Mouse (Mus musculus): ENCODE data around the gene Drc1. TPM values are rescaled to one million over a fixed set of nuclear protein-coding genes. Genes with fewer than 3 reads are reported as not detected.
A peak's percentile ranks its signal among the peaks of the same experiment; 100 is the strongest.

Drc1 gene
- under 1 TPM in 1 of 2 experiments, not detected in 1; 0.49 TPM for total RNA-seq (2021)
- long read RNA-seq, experiment 1: 0 reads
- long read RNA-seq, experiment 2: 0 reads

GRCm38 (mm10) chr5:30281291-30281732 is at the start of gene Drc1:
Gene Drc1, plus strand, starts transcription at chr5:30281388.
- DNase-seq: peak; percentile 19 to 54

GRCm38 (mm10) chr5:30231891-30232270 is 49.3 kb upstream of the Drc1 start:
- no peak for DNase-seq

DNA sequence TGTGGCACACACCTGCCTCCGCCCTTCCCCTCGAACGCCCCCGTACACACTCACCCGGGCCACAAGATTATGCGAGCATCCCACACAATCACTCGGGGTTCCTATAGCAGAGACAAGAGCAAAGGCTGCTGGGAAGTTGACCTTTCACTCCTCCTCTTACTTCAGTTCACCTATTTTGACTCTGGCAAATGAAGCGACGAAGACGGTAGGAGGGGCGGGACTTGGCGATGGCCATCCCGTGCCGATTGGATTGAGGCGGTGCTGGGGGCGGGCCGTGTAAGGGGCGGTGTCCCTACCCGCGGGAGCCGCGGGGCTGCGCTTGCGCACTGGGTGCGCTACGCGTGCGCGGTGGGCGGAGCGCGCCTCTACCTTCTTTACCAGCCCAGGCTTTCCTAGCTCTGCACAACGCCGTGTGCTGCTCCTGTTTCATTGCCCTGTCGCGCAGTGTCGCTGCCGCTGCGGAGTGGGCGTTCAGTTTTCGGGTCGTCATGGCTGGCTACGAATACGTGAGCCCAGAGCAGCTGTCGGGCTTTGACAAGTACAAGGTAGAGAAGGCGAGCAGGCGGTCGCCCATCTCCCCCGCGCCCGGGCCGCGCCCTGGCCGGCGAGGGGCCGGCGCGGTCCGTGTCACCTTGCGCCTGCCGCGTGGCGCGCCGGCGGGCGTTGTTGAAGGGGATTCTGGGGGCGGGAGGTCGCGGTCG is 48.8 kb upstream of the Drc1 start, which contains the start of gene Selenoi:
Gene Selenoi (plus strand): TSS at position 311 of the 701 bp plus-strand sequence.
- DNase-seq: peak; percentile 99

DNA sequence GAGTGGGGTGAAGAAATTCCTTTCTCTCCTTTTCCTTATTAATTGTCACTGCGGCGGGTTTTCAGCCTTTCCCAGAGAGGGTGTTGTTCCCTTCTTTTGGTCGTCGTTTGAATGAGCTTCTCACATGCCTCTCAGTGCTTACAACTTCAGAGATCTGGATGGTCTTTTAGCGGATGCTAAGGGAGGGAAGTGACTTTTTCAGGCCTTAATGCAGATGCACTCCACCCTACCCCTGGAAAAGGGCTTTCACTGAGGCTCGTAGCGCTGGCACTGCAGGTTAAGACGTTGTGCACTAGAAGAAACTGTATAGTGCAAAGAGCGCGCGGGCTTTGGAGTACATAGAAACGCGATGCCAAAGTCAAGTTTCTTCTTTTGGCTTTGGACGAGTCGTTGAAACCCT is 48.1 kb upstream of the Drc1 start:
- DNase-seq: no peak

DNA sequence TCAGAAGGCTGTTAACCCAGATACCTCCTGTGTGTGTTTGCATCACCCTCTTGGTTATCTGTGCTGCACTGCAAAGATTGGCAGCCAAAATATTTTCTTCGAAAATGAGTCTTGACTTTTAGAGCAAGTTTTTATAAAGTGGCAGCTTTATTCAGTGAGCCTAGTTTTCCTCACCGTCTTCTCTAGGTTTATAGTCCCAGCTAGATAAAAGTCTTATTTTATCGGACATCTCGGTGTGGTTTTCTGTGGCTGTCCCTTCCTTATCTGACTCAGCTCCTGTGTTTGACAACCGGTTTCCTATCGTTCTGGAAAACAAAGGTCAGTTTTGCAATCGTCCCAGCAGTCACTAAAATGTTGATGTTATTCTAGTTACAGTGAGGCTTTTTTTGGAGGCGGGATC is 47.2 kb upstream of the Drc1 start:
- DNase-seq: no peak

DNA sequence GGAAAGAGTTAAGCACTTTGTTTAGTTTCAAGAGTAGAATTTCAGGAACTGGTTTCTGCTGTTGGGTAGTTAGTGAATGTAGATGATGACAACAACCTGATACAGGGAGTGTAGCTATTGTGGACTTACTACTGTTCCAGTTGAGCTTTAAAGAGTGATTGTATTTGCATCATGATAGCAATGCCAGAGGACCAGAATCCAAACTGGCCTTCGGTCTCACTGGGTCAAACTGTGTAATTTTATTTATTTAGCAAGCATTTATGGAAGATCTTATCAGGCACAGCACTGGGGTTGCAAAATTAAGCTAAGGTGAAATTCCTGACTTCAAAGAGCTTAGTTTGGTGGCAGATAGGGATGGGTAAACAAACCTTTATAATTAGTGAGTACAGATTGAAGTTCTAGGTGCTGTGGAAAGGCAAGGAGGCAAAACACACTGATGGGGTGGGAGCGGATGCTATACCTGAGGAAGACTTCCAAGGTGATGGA is 45.5 kb upstream of the Drc1 start:
- no peak for DNase-seq

GRCm38 (mm10) chr5:30238533-30238932 is 42.7 kb upstream of the Drc1 start:
- no peak for DNase-seq

- DNase-seq: no peak
Measured at GRCm38 (mm10) chr5:30240552-30240951, 40.6 kb upstream of the Drc1 start.

- no peak for DNase-seq
Measured at GRCm38 (mm10) chr5:30242410-30242809, 38.8 kb upstream of the Drc1 start.

DNA sequence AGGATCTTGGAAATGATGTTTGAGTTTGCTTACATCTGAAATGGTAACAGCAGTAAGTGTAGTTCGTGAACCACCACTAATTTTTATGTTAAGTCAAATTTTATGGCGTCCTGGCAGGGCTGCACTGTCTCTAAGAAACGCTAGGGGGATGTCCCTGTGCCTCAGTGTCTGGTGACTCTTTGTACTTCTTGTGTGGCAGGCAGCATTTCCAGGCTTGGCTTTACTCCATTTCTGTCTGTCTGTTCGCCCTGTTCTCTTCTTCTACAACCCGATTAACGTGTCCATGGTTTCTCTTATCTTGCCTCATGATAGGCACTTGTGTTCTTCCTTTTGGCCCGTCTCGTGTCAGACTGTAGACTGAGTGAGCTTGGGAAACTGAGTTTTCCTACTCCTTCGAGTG is 37.4 kb upstream of the Drc1 start:
- DNase-seq: peak; percentile 5 to 19

DNA sequence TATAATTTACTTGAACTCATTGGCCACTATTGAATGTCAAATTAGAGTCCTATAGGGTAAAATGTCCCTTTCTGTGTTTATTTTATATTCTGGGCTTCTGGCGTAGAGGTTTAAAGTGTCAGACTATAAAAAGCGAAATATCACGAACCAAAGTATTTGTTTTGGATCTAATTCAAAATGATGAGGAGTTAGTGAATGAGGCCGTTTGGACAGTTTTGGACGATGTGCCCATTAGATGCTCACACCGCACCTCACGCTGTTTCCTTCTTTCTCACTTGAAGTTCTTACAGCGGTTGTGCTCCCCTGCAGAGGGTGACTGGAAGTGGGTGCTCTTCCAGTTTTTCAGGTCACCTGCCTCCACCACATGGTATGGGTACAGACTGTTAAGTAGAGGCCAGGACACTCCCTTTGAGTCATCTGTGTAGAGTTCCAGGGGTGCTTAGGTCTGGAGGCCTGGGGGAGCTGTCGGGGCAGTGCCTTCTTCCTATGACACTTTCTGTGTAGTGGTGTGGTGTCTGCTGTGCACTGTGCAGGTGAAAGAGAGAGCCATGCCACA is 35.2 kb upstream of the Drc1 start:
- DNase-seq: no peak

DNA sequence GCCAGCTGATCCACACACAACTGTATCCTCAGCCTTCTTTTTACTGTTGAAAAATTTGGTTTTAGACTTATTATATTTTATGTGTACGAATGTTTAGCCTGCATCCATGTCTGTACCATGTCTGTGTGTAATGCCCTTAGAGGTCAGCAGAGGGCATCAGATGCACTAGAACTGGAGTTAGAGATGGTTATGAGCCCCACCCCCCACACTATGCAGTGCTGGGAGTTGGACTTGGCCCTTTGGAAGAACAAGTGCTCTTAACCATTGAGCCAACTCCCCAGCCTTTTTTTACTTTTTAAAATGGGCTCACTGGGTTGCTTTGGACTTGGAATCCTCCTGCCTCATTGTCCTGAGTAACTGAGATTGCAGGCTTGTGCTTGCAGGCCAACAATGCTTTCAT is 33.5 kb upstream of the Drc1 start:
- DNase-seq: no peak

GRCm38 (mm10) chr5:30255567-30256354 is 25.4 kb upstream of the Drc1 start:
- no peak for DNase-seq

- no peak for DNase-seq
Measured at GRCm38 (mm10) chr5:30258776-30259175, 22.4 kb upstream of the Drc1 start.

DNA sequence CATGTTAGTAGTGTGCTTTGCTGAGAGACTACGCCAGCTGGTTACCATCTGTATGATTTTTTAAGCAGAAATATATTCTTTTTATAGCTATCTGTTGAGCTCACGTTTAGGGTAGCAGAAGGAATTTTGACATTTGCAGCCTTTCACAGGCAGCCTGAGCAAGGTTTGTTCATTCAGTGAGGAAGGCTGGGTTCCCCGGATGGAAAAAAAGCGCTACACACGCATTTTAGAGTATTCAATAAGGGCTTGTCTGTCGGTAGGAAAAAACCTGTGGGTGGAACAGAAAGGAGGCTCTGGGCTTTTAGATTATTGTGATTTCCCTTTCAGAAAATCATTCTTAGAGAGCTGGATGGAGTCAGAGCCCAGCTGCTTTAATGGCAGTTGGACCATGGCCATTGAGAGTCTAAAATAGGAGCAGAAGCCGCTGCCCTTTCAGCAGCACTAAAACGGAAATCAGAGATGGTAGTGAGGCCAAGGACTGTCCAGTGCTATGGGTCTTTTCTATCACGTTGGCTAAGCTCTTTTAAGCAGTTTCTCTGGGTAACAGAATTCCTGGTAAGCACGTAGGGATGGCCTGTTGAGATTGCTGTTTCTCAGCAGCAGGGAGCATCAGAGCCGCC is 10.5 kb upstream of the Drc1 start:
- DNase-seq: peak; percentile 43 to 50

- peak; percentile 45 to 67 for DNase-seq
Measured at GRCm38 (mm10) chr5:30271599-30272281, 9.4 kb upstream of the Drc1 start.

- DNase-seq: no peak
Measured at GRCm38 (mm10) chr5:30276361-30276760, 4.8 kb upstream of the Drc1 start.

DNA sequence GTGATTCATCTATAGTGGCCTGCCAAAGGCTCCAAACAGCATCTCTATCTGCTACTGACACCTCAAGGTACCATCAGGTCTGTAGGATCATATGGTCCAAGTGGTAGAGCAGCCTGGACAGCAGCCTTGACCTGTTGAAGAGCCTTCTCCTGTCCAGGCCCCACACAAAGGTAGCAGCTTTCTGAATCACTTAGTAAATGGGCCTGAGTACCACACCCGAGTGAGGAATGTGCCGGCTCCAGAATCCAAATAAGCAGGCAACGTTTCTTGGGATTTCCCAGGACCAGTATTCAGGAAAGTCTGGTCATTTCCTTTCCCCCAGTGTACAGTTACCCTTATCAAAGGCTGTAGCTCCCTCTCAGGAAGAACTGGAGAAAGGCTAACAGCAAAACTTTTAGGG is 2.2 kb upstream of the Drc1 start:
- DNase-seq: no peak

DNA sequence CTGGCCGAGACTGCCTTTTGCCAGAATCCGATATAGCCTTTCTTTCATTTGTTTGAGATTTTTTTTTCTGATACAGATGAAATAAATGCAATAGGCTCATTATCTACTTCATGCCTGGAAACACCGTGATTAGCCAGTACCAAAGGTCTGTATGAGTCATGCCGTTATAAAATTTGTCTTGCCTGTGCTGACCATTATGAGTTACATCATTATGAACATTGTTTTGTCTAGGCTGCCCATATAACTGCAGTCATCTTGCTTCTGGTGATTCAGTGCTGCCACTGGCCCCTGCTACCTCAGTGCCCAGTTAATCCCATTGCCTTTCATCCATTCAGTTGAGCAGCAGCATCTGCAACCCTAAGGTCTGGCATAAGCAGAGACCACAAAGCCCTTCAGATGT is 1.7 kb upstream of the Drc1 start:
- DNase-seq: no peak

DNA sequence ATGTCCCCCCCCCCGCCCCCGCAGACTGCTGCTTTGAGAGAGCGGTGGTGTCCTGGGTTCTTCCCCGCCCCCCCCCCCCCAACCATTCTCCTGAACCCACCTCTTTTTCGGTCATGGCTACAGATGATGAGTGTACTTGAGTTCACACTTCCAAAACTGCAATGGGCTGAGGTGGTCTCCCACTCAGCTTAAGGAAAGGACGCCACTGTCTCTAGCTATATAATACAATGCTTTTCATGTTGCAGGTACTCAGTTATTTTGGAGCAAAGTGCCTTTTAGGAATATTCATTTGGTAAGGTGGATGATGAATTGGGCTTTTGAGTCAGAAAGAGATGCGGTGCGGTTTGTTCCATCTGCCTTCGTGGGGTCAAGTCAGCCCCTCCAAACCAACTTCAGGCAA is 324 bp upstream of the Drc1 start:
- no peak for DNase-seq

DNA sequence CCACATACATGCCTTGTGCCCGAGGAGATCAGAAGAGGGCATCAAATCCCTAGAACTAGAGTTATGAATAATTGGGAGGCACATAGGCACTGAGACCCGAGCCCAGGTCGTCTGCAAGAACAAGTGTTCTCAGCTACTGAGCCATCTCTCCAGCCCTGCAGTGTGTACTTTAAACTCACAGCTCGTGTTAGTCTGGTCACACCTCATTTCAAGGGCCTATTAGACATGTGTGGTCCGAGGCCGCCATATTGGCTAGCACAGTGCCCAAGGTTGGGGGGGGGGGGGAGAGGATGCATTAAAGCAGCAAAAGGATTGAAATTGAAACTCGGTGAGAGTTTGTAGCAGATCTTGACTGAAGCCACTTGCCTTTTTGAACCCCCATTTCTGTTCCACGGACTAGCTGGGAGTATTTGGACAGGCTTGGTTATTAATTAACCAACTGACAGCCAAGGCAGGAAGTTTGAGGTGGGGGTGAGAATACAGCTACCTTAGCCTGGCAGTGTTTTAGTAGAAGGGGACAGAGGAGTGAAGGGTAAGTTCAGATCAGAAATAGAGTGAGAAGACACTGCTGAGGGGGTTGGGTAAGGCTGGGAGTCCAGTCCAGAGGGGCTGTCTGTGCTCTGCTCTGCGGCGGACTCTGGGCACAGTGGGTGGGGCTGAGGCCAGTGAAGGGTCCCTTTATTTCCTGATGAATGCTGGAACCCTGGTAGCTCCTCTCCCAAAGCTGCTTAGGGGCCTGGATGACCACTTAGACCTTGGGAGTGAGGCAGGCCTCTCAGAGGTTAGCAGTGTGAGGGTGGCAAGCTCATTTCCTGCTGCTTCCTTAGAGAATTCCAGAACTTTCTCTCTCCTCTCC is 5.0 kb downstream of the Drc1 start:
- no peak for DNase-seq

All from heart, adult 18-20 months (tissue).